Mouse (Mus musculus): Measurements from ENCODE around the gene Rnf141. TPM values are rescaled to one million over a fixed set of nuclear protein-coding genes. Genes with fewer than 3 reads are reported as not detected.
A peak's percentile ranks its signal among the peaks of the same experiment; 100 is the strongest.

The Rnf141 gene
- polyA plus RNA-seq, 1 experiment from 2014 or later, result 27.1 TPM

- no peak overlapping the region for H3K9ac ChIP-seq (ENCODE audit: low read depth, low read length)
- H3K9me3 ChIP-seq (ENCODE audit: control insufficient read depth, low read length), result no peaks in the 10 kb centered on the region
- no peaks in the 10 kb centered on the region for H3K27me3 ChIP-seq (ENCODE audit: control insufficient read depth, insufficient read depth, low read length)
- no peak for ATAC-seq (ENCODE audit: low FRiP score, low TSS enrichment)
- peaks cover 11% of the 10 kb centered on the region; the same call in 1 of the 2 replicates for H3K4me1 ChIP-seq (ENCODE audit: control insufficient read depth, insufficient read depth, low read length)
- H3K27ac ChIP-seq (ENCODE audit: low read depth, low read length), result no peak overlapping the region
- WGBS, result 39% methylated on average over 4 of the region's 4 CpGs
- no peak overlapping the region for H3K4me2 ChIP-seq (replicated peaks; ENCODE audit: low read depth, low read length)
- H3K36me3 ChIP-seq (ENCODE audit: control insufficient read depth, insufficient read depth, low read length), result peaks cover 24% of the 10 kb centered on the region; the same call in 1 of the 2 replicates
- no peak overlapping the region for H3K4me3 ChIP-seq (ENCODE audit: low read length)
Observed at GRCm38 (mm10) chr7:110822055-110822454, 22.2 kb downstream of the Rnf141 start.

GRCm38 (mm10) chr7:110821653-110822052 lies 22.6 kb downstream of the Rnf141 start:
- peak; percentile 60 for ATAC-seq (ENCODE audit: low FRiP score, low TSS enrichment)
- Histone ChIP-seq H3K9me3 (ENCODE audit: control insufficient read depth, low read length) (no peaks in the 10 kb centered on the region), H3K36me3 (ENCODE audit: control insufficient read depth, insufficient read depth, low read length) (peaks cover 20% of the 10 kb centered on the region; the same call in 1 of the 2 replicates), H3K27me3 (ENCODE audit: control insufficient read depth, insufficient read depth, low read length) (no peaks in the 10 kb centered on the region), H3K4me1 (ENCODE audit: control insufficient read depth, insufficient read depth, low read length) (peaks cover 11% of the 10 kb centered on the region; the same call in 1 of the 2 replicates), H3K4me3 (ENCODE audit: low read length) (no peak overlapping the region), H3K27ac (ENCODE audit: low read depth, low read length) (peak overlapping the region; percentile 20; the same call in 1 of the 2 replicates), H3K4me2 (replicated peaks; ENCODE audit: low read depth, low read length) (no peak overlapping the region), H3K9ac (ENCODE audit: low read depth, low read length) (no peak overlapping the region)
- WGBS, result 47% methylated on average over 3 of the region's 3 CpGs

GRCm38 (mm10) chr7:110821068-110821467 lies 23.2 kb downstream of the Rnf141 start:
- peak; percentile 70; the same call in 1 of the 2 replicates for ATAC-seq (ENCODE audit: low FRiP score, low TSS enrichment)
- Histone ChIP-seq H3K36me3 (ENCODE audit: control insufficient read depth, insufficient read depth, low read length) (peaks cover 19% of the 10 kb centered on the region; the same call in 1 of the 2 replicates), H3K4me3 (ENCODE audit: low read length) (no peak overlapping the region), H3K4me1 (ENCODE audit: control insufficient read depth, insufficient read depth, low read length) (peaks cover 11% of the 10 kb centered on the region; the same call in 1 of the 2 replicates), H3K27me3 (ENCODE audit: control insufficient read depth, insufficient read depth, low read length) (no peaks in the 10 kb centered on the region), H3K4me2 (replicated peaks; ENCODE audit: low read depth, low read length) (no peak overlapping the region), H3K27ac (ENCODE audit: low read depth, low read length) (peak overlapping the region; percentile 20; the same call in 1 of the 2 replicates), H3K9me3 (ENCODE audit: control insufficient read depth, low read length) (no peaks in the 10 kb centered on the region), H3K9ac (ENCODE audit: low read depth, low read length) (no peak overlapping the region)
- WGBS, result 13% methylated on average over 5 of the region's 5 CpGs

GRCm38 (mm10) chr7:110818787-110819350 lies 25.4 kb downstream of the Rnf141 start:
- no peak overlapping the region for H3K27ac ChIP-seq (ENCODE audit: low read depth, low read length)
- 82% methylated on average over 11 of the region's 11 CpGs for WGBS
- peaks cover 7% of the 10 kb centered on the region; the same call in 1 of the 2 replicates for H3K36me3 ChIP-seq (ENCODE audit: control insufficient read depth, insufficient read depth, low read length)
- H3K4me1 ChIP-seq (ENCODE audit: control insufficient read depth, insufficient read depth, low read length), result peaks cover 11% of the 10 kb centered on the region; the same call in 1 of the 2 replicates
- H3K4me3 ChIP-seq (ENCODE audit: low read length), result no peak overlapping the region
- no peak overlapping the region for H3K4me2 ChIP-seq (replicated peaks; ENCODE audit: low read depth, low read length)
- no peak for ATAC-seq (ENCODE audit: low FRiP score, low TSS enrichment)
- no peaks in the 10 kb centered on the region for H3K9me3 ChIP-seq (ENCODE audit: control insufficient read depth, low read length)
- H3K9ac ChIP-seq (ENCODE audit: low read depth, low read length), result no peak overlapping the region
- no peaks in the 10 kb centered on the region for H3K27me3 ChIP-seq (ENCODE audit: control insufficient read depth, insufficient read depth, low read length)

- no peak overlapping the region for H3K27ac ChIP-seq (ENCODE audit: low read depth, low read length)
- no peak overlapping the region for H3K9ac ChIP-seq (ENCODE audit: low read depth, low read length)
- no peak overlapping the region for H3K4me3 ChIP-seq (ENCODE audit: low read length)
- no peak for ATAC-seq (ENCODE audit: low FRiP score, low TSS enrichment)
- H3K9me3 ChIP-seq (ENCODE audit: control insufficient read depth, low read length), result no peaks in the 10 kb centered on the region
- peaks cover 6% of the 10 kb centered on the region; the same call in 1 of the 2 replicates for H3K4me1 ChIP-seq (ENCODE audit: control insufficient read depth, insufficient read depth, low read length)
- no peak overlapping the region for H3K4me2 ChIP-seq (replicated peaks; ENCODE audit: low read depth, low read length)
- H3K36me3 ChIP-seq (ENCODE audit: control insufficient read depth, insufficient read depth, low read length), result peaks cover 6% of the 10 kb centered on the region; the same call in 1 of the 2 replicates
- 71% methylated on average over 6 of the region's 6 CpGs for WGBS
- H3K27me3 ChIP-seq (ENCODE audit: control insufficient read depth, insufficient read depth, low read length), result no peaks in the 10 kb centered on the region
Observed at GRCm38 (mm10) chr7:110818206-110818605, 26.1 kb downstream of the Rnf141 start.

- WGBS, result 74% methylated on average over 5 of the region's 5 CpGs
- no peak overlapping the region for H3K4me2 ChIP-seq (replicated peaks; ENCODE audit: low read depth, low read length)
- no peaks in the 10 kb centered on the region for H3K27me3 ChIP-seq (ENCODE audit: control insufficient read depth, insufficient read depth, low read length)
- H3K9ac ChIP-seq (ENCODE audit: low read depth, low read length), result no peak overlapping the region
- no peak overlapping the region for H3K4me3 ChIP-seq (ENCODE audit: low read length)
- peak; percentile 68; the same call in 1 of the 2 replicates for ATAC-seq (ENCODE audit: low FRiP score, low TSS enrichment)
- H3K27ac ChIP-seq (ENCODE audit: low read depth, low read length), result no peak overlapping the region
- peaks cover 3% of the 10 kb centered on the region; the same call in 1 of the 2 replicates for H3K4me1 ChIP-seq (ENCODE audit: control insufficient read depth, insufficient read depth, low read length)
- H3K9me3 ChIP-seq (ENCODE audit: control insufficient read depth, low read length), result no peaks in the 10 kb centered on the region
- H3K36me3 ChIP-seq (ENCODE audit: control insufficient read depth, insufficient read depth, low read length), result peaks cover 15% of the 10 kb centered on the region; the same call in 1 of the 2 replicates
Observed at GRCm38 (mm10) chr7:110816037-110816436, 28.2 kb downstream of the Rnf141 start.

GRCm38 (mm10) chr7:110813983-110814382 lies 30.3 kb downstream of the Rnf141 start:
- no peak overlapping the region for H3K9ac ChIP-seq (ENCODE audit: low read depth, low read length)
- no peaks in the 10 kb centered on the region for H3K27me3 ChIP-seq (ENCODE audit: control insufficient read depth, insufficient read depth, low read length)
- H3K27ac ChIP-seq (ENCODE audit: low read depth, low read length), result no peak overlapping the region
- H3K4me2 ChIP-seq (replicated peaks; ENCODE audit: low read depth, low read length), result no peak overlapping the region
- no peak for ATAC-seq (ENCODE audit: low FRiP score, low TSS enrichment)
- H3K9me3 ChIP-seq (ENCODE audit: control insufficient read depth, low read length), result no peaks in the 10 kb centered on the region
- H3K4me1 ChIP-seq (ENCODE audit: control insufficient read depth, insufficient read depth, low read length), result no peaks in the 10 kb centered on the region
- H3K36me3 ChIP-seq (ENCODE audit: control insufficient read depth, insufficient read depth, low read length), result peaks cover 15% of the 10 kb centered on the region; the same call in 1 of the 2 replicates
- no peak overlapping the region for H3K4me3 ChIP-seq (ENCODE audit: low read length)
- WGBS, result 95% methylated on average over 1 of the region's 1 CpGs

GRCm38 (mm10) chr7:110811529-110811928 lies 32.7 kb downstream of the Rnf141 start:
- Histone ChIP-seq H3K27me3 (ENCODE audit: control insufficient read depth, insufficient read depth, low read length) (no peaks in the 10 kb centered on the region), H3K9ac (ENCODE audit: low read depth, low read length) (no peak overlapping the region), H3K4me2 (replicated peaks; ENCODE audit: low read depth, low read length) (no peak overlapping the region), H3K4me1 (ENCODE audit: control insufficient read depth, insufficient read depth, low read length) (no peaks in the 10 kb centered on the region), H3K9me3 (ENCODE audit: control insufficient read depth, low read length) (no peaks in the 10 kb centered on the region), H3K36me3 (ENCODE audit: control insufficient read depth, insufficient read depth, low read length) (peaks cover 15% of the 10 kb centered on the region; the same call in 1 of the 2 replicates), H3K27ac (ENCODE audit: low read depth, low read length) (no peak overlapping the region), H3K4me3 (ENCODE audit: low read length) (no peak overlapping the region)
- WGBS, result 85% methylated on average over 5 of the region's 5 CpGs
- no peak for ATAC-seq (ENCODE audit: low FRiP score, low TSS enrichment)

GRCm38 (mm10) chr7:110810995-110811394 lies 33.3 kb downstream of the Rnf141 start:
- Histone ChIP-seq H3K9ac (ENCODE audit: low read depth, low read length) (no peak overlapping the region), H3K27me3 (ENCODE audit: control insufficient read depth, insufficient read depth, low read length) (no peaks in the 10 kb centered on the region), H3K4me3 (ENCODE audit: low read length) (no peak overlapping the region), H3K4me1 (ENCODE audit: control insufficient read depth, insufficient read depth, low read length) (no peaks in the 10 kb centered on the region), H3K36me3 (ENCODE audit: control insufficient read depth, insufficient read depth, low read length) (peaks cover 15% of the 10 kb centered on the region; the same call in 1 of the 2 replicates), H3K9me3 (ENCODE audit: control insufficient read depth, low read length) (no peaks in the 10 kb centered on the region), H3K4me2 (replicated peaks; ENCODE audit: low read depth, low read length) (no peak overlapping the region), H3K27ac (ENCODE audit: low read depth, low read length) (no peak overlapping the region)
- 90% methylated on average over 8 of the region's 8 CpGs for WGBS
- no peak for ATAC-seq (ENCODE audit: low FRiP score, low TSS enrichment)
